Mouse (Mus musculus) megakaryocyte, embryonic 14.5 days (primary cell): ENCODE measurements at regions not wholly inside any gene's neighbourhood (a gene's known extent, or its start where the extent isn't known, plus 50 kb on each side); places are given as distances from the start of the nearest gene placed in this dataset.

ENCODE experiments used
- FLI1 ChIP-seq: IDR thresholded peaks from 2 replicates; pipeline ENCODE4 v1.6.1; 2012; ENCODE audit warnings: low read length, inconsistent platforms, mixed read lengths
- GATA1 ChIP-seq: IDR thresholded peaks from 3 replicates; pipeline ENCODE4 v1.6.1; 2012; ENCODE audit warnings: mixed read lengths, low read length, inconsistent platforms, borderline replicate concordance

- no peak for TF ChIP-seq GATA1
- no peak for TF ChIP-seq FLI1
Observed at GRCm38 (mm10) chr15:32012838-32013237, 164.3 kb upstream of the Tas2r119 start.
